Mouse (Mus musculus) cerebellum, adult 2 months (tissue): Measurements from ENCODE around the gene Sdhd.

Experiments
- CTCF ChIP-seq: fragments of 200-500 bp; IDR thresholded peaks from 2 replicates; pipeline ENCODE4 v1.5.1; 2011; ENCODE audit warnings: low read depth, mild to moderate bottlenecking, control low read depth, low read length, moderate library complexity, borderline replicate concordance; ENCODE audit not compliant: insufficient read depth
- POLR2A ChIP-seq: fragments of 200-500 bp; IDR thresholded peaks from 2 replicates; pipeline ENCODE4 v1.6.1; 2011; ENCODE audit warnings: low read length, control low read depth, borderline replicate concordance; ENCODE audit not compliant: insufficient read depth

DNA sequence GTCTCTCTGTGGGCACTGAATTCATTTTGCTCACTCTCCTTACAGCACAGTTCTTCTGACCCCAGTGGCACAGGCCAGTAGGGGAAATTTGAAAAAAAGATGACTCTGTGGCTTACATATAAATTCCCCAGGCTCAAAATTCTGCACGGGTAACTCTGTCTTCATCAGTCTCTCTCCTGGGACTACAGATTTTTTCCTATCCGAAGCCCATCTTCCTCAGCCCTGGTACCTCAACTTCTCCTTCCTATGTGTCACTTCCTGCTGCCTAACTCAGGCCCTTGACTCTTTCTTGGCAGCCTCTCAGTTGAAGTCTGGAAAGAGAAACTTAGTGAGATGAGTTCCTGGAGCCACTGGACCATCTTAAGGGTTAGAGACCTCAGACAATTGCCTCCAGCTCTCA lies 50.1 kb downstream of the Sdhd start:
- TF ChIP-seq CTCF = no peak
- no peak for TF ChIP-seq POLR2A
